Mouse (Mus musculus): ENCODE data around the gene Morf4l2.

- TF ChIP-seq EP300 (optimal IDR thresholded peaks at IDR 0.05) (no peak), CTCF (IDR thresholded peaks at IDR 0.05; ENCODE audit: low read depth) (no peak)
Observed at GRCm38 (mm10) chrX:136743459-136743858, at the start of gene Morf4l2.
